In genomic region chrX:18411071-18411840, GRCm38 (mm10) we compare ENCODE assay signal across 10 mouse cellular contexts. TPM values are rescaled to one million over a fixed set of nuclear protein-coding genes. Genes with fewer than 3 reads are reported as not detected.
"Had no signal": no experiment of that assay in that cellular context is flagged by ENCODE, and none has a peak within 500 bp of the region (broad histone marks: within the 10 kb centered on the region; RNA-seq: fewer than 3 reads in every experiment).

No protein-coding gene starts in this region.

- DNase-seq: kidney, adult 9 months; kidney, postnatal 10 days; layer of hippocampus, adult 9-11 months; liver, embryonic 13.5 days; liver, postnatal 0 days; lung, postnatal 14 days; thymus, adult 2 months; thymus, postnatal 25 days had no signal

RNA-seq across cellular contexts. Expression of gene 4930578C19Rik, which starts 49.9 kb away (rescaled TPM):
- total RNA-seq: monocyte, adult 5-6 weeks; neutrophil, adult 5-6 weeks had no signal
